Mouse (Mus musculus): ENCODE measurements around the gene Ccdc144b. TPM values are rescaled to one million over a fixed set of nuclear protein-coding genes. Genes with fewer than 3 reads are reported as not detected.
A peak's percentile ranks its signal among the peaks of the same experiment; 100 is the strongest.

The Ccdc144b gene
- total RNA-seq, 1 experiment = not detected

DNA sequence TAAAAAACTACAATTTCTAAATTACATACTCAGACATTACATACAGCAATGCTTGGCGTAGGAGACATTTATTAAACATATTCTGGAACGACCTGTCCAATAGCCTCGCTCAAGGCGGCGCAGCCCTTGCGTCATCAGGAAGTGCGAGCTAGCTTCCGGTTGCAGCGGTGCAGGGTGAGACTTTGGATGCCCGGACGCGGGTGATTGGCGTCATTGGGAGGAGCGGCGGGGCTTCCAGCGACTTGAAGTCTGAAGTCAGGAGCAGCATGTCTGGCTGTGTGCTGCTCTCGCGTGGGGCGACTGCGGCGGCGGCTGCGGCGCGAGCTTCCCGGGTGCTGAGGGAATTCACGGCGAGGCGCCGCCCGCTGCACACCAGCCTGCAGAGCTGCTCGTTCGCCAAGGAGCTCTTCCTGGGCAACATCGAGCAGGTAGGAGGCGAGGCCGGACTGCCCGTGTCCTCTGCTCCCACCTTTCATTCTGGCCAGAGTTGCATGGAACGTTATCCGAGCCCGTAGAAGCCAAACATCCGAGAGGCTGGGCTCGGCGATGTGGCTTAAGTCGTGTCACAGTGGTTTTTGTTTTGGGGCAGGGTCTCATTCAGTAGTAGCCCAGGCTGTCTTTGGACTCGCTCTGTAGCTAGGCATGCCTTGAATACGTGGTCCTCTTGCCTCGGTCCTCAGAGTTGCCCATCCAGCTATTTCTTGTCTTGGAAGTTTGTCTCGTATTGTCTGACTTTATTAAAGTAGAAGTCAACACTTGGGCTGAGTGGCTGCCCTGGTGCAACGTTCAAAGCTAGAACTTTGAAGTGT lies 12.7 kb upstream of the Ccdc144b start, which contains the start of gene Acad9:
TSS of gene Acad9 (plus strand) at position 137 of the 809 bp plus-strand sequence.
- no peak within 1 kb of the TSS for H3K27ac ChIP-seq (ENCODE audit: insufficient read depth, low read depth, low read length, poor library complexity, severe bottlenecking)
- no peaks in the 10 kb centered on the region for H3K9me3 ChIP-seq (ENCODE audit: control insufficient read depth, insufficient read depth, low read depth, low read length)
- in situ Hi-C loops (cut with MboI; ENCODE audit: low sequenced_read_pairs in 2 of 2, unreplicated experiment in 2 of 2) = loop anchor here in 1 of 2 experiments (25.0 kb wide), 1 partner anchor 379 kb away; no protein-coding TSS in a partner anchor
- H3K9ac ChIP-seq (ENCODE audit: insufficient read depth, low read depth, low read length, poor library complexity, severe bottlenecking) = peak within 1 kb of the TSS; percentile 72
- H3K4me1 ChIP-seq (ENCODE audit: control insufficient read depth in 2 of 2, insufficient read depth in 2 of 2, low read length in 2 of 2, poor library complexity in 1 of 2) = peaks cover 0 to 2% of the 10 kb centered on the region in 2 experiments; a peak in 1 of 4 replicates
- peaks cover 5% of the 10 kb centered on the region; the same call in 1 of the 2 replicates for H3K36me3 ChIP-seq (ENCODE audit: control insufficient read depth, insufficient read depth, low read length, poor library complexity, severe bottlenecking)
- DNase-seq (ENCODE audit: low read depth, low spot score) = peak; percentile 85
- TF ChIP-seq ZC3H11A (IDR thresholded peaks at IDR 0.05; ENCODE audit: borderline replicate concordance, low read depth, low read length) (no peak), MAFK (IDR thresholded peaks at IDR 0.05; ENCODE audit: insufficient read depth, low read depth, low read length) (no peak), ZNF384 (IDR thresholded peaks at IDR 0.05; ENCODE audit: low read depth, low read length) (no peak), CHD2 (IDR thresholded peaks at IDR 0.05; ENCODE audit: low read depth, low read length) (peak; percentile 69; the same call in 1 of the 2 replicates), HCFC1 (IDR thresholded peaks at IDR 0.05; ENCODE audit: borderline replicate concordance, insufficient read depth, low read length) (peak; percentile 79)
- peak within 1 kb of the TSS; percentile 73 to 91 for H3K4me3 ChIP-seq (ENCODE audit: insufficient read depth in 1 of 2, low read depth in 1 of 2, low read length in 2 of 2, poor library complexity in 1 of 2, severe bottlenecking in 1 of 2)

DNA sequence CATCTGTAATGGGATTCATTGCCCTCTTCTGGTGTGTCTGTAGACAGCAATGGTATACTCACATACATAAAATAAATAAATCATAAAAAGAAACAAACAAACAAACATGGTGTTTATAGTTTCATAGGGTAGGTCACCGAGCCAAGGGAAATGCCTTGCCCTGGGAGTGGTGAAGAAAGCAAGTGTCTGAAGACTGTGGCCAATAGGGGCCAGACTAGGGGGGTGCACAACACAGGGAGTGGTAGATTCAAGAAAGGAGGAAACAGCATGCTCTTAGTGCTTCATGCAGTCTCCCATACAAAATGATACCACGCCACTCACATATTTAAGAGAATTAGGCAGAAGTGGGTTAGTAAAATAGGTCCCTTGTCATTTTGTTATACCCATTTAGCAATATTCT lies 11.8 kb upstream of the Ccdc144b start:
- Histone ChIP-seq H3K36me3 (ENCODE audit: control insufficient read depth, insufficient read depth, low read length, poor library complexity, severe bottlenecking) (no peaks in the 10 kb centered on the region; the same call in 1 of the 2 replicates), H3K9me3 (ENCODE audit: control insufficient read depth, insufficient read depth, low read depth, low read length) (no peaks in the 10 kb centered on the region), H3K27ac (ENCODE audit: insufficient read depth, low read depth, low read length, poor library complexity, severe bottlenecking) (no peak overlapping the region), H3K4me3 (ENCODE audit: insufficient read depth in 1 of 2, low read depth in 1 of 2, low read length in 2 of 2, poor library complexity in 1 of 2, severe bottlenecking in 1 of 2) (peak overlapping the region in 1 of 2 experiments; percentile 91; a peak in 1 of 4 replicates), H3K4me1 (ENCODE audit: control insufficient read depth in 2 of 2, insufficient read depth in 2 of 2, low read length in 2 of 2, poor library complexity in 1 of 2) (peaks cover 0 to 2% of the 10 kb centered on the region in 2 experiments; a peak in 1 of 4 replicates), H3K9ac (ENCODE audit: insufficient read depth, low read depth, low read length, poor library complexity, severe bottlenecking) (no peak overlapping the region)
- TF ChIP-seq CHD2 (IDR thresholded peaks at IDR 0.05; ENCODE audit: low read depth, low read length) = no peak
- TF ChIP-seq ZNF384 (IDR thresholded peaks at IDR 0.05; ENCODE audit: low read depth, low read length) = no peak
- no peak for DNase-seq (ENCODE audit: low read depth, low spot score)
- in situ Hi-C loops (cut with MboI; ENCODE audit: low sequenced_read_pairs in 2 of 2, unreplicated experiment in 2 of 2) = loop anchor here in 1 of 2 experiments (25.0 kb wide), 1 partner anchor 378 kb away; no protein-coding TSS in a partner anchor

DNA sequence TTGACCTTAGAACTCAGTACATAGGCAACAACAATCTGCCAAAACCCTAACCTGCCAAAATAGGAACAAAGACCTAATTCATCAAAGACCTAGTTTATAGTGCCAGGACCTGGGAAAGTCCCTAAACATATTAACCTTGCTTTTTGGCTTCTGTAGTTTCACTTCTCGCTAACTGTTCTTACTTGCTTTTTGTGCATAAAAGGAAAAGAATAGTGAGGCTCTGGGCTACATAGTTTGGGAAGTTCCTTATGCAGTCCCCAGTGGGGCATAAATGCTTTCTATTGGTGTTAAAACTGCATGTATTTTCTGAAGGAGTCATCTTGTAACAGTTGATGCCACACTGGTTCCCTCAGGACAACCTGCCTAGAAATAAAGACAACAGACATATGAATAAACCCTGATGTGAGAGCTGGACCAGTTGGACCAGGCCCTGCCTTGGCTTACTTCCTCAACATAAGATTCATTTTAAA lies 11.3 kb upstream of the Ccdc144b start:
- H3K36me3 ChIP-seq (ENCODE audit: control insufficient read depth, insufficient read depth, low read length, poor library complexity, severe bottlenecking) = no peaks in the 10 kb centered on the region; the same call in 1 of the 2 replicates
- TF ChIP-seq ZNF384 (IDR thresholded peaks at IDR 0.05; ENCODE audit: low read depth, low read length) = no peak
- TF ChIP-seq CHD2 (IDR thresholded peaks at IDR 0.05; ENCODE audit: low read depth, low read length) = no peak
- TF ChIP-seq ZC3H11A (IDR thresholded peaks at IDR 0.05; ENCODE audit: borderline replicate concordance, low read depth, low read length) = no peak
- no peak for TF ChIP-seq MAFK (IDR thresholded peaks at IDR 0.05; ENCODE audit: insufficient read depth, low read depth, low read length)
- no peak for TF ChIP-seq HCFC1 (IDR thresholded peaks at IDR 0.05; ENCODE audit: borderline replicate concordance, insufficient read depth, low read length)
- in situ Hi-C loops (cut with MboI; ENCODE audit: low sequenced_read_pairs in 2 of 2, unreplicated experiment in 2 of 2) = loop anchor here in 1 of 2 experiments (25.0 kb wide), 1 partner anchor 377 kb away; no protein-coding TSS in a partner anchor

GRCm38 (mm10) chr3:36060096-36060850 lies 6.9 kb upstream of the Ccdc144b start:
- TF ChIP-seq MAFK (IDR thresholded peaks at IDR 0.05; ENCODE audit: insufficient read depth, low read depth, low read length) (no peak), HCFC1 (IDR thresholded peaks at IDR 0.05; ENCODE audit: borderline replicate concordance, insufficient read depth, low read length) (no peak), CHD2 (IDR thresholded peaks at IDR 0.05; ENCODE audit: low read depth, low read length) (no peak), ZC3H11A (IDR thresholded peaks at IDR 0.05; ENCODE audit: borderline replicate concordance, low read depth, low read length) (peak; percentile 71)
- Histone ChIP-seq H3K4me1 (ENCODE audit: control insufficient read depth in 2 of 2, insufficient read depth in 2 of 2, low read length in 2 of 2, poor library complexity in 1 of 2) (no peaks in the 10 kb centered on the region), H3K9ac (ENCODE audit: insufficient read depth, low read depth, low read length, poor library complexity, severe bottlenecking) (no peak overlapping the region), H3K4me3 (ENCODE audit: insufficient read depth in 1 of 2, low read depth in 1 of 2, low read length in 2 of 2, poor library complexity in 1 of 2, severe bottlenecking in 1 of 2) (no peak overlapping the region), H3K27ac (ENCODE audit: insufficient read depth, low read depth, low read length, poor library complexity, severe bottlenecking) (no peak overlapping the region), H3K36me3 (ENCODE audit: control insufficient read depth, insufficient read depth, low read length, poor library complexity, severe bottlenecking) (no peaks in the 10 kb centered on the region), H3K9me3 (ENCODE audit: control insufficient read depth, insufficient read depth, low read depth, low read length) (no peaks in the 10 kb centered on the region)
- in situ Hi-C loops (cut with MboI; ENCODE audit: low sequenced_read_pairs in 2 of 2, unreplicated experiment in 2 of 2) = loop anchor here in 1 of 2 experiments (25.0 kb wide), 1 partner anchor 373 kb away; no protein-coding TSS in a partner anchor
- peak; percentile 69 for DNase-seq (ENCODE audit: low read depth, low spot score)

More for the DNA sequence above, 11.3 kb upstream of the Ccdc144b start:
- Histone ChIP-seq H3K9me3 (ENCODE audit: control insufficient read depth, insufficient read depth, low read depth, low read length) (no peaks in the 10 kb centered on the region), H3K27ac (ENCODE audit: insufficient read depth, low read depth, low read length, poor library complexity, severe bottlenecking) (no peak overlapping the region), H3K4me1 (ENCODE audit: control insufficient read depth in 2 of 2, insufficient read depth in 2 of 2, low read length in 2 of 2, poor library complexity in 1 of 2) (peaks cover 0 to 2% of the 10 kb centered on the region in 2 experiments; a peak in 1 of 4 replicates), H3K9ac (ENCODE audit: insufficient read depth, low read depth, low read length, poor library complexity, severe bottlenecking) (no peak overlapping the region), H3K4me3 (ENCODE audit: insufficient read depth in 1 of 2, low read depth in 1 of 2, low read length in 2 of 2, poor library complexity in 1 of 2, severe bottlenecking in 1 of 2) (no peak overlapping the region)
- DNase-seq (ENCODE audit: low read depth, low spot score) = no peak
